Mouse (Mus musculus) midbrain, embryonic 16.5 days (tissue): ENCODE results near the gene Pycr1. TPM values are rescaled to one million over a fixed set of nuclear protein-coding genes. Genes with fewer than 3 reads are reported as not detected.

Experiments
- microRNA-seq: library from miRNA; unstranded; fragments of <30 nt; microRNA quantifications from one replicate; pipeline ENCODE4, GENCODE M21; 2017
- polyA plus RNA-seq: library from polyadenylated mRNA; unstranded; fragments of >200 nt; fragmentation: Nextera tagmentation; extraction: Ambion mirVana; gene quantifications from 2 replicates; pipeline ENCODE4 v1.2.1, GENCODE M21; 2015

The Pycr1 gene
- polyA plus RNA-seq, 1 experiment from 2014 or later = 18.1 TPM

Small RNA genes lying within 50 kb of the gene (microRNA-seq; reads per million reads assigned to microRNA genes)
- 1.6 reads per million for gene Mir6936

Other genes with a start within 250 kb of the Pycr1 start
- 28.7 and 30.4 TPM in 2 replicates for gene Nploc4, start 206.1 kb downstream of the Pycr1 start, polyA plus RNA-seq
- gene Tspan10, start 201.1 kb downstream of the Pycr1 start, polyA plus RNA-seq = not detected in 2 replicates
- 0.34 and 0.36 TPM in 2 replicates for gene Pde6g, start 190.3 kb downstream of the Pycr1 start, polyA plus RNA-seq
- gene Oxld1, start 185.7 kb downstream of the Pycr1 start, polyA plus RNA-seq = 10.9 and 11.7 TPM in 2 replicates
- 25.4 and 28.2 TPM in 2 replicates for gene Ccdc137, start 185.7 kb downstream of the Pycr1 start, polyA plus RNA-seq
- 51.5 and 58.7 TPM in 2 replicates for gene Arl16, start 176.2 kb downstream of the Pycr1 start, polyA plus RNA-seq
- gene Mrpl12, start 159.2 kb downstream of the Pycr1 start, polyA plus RNA-seq = 118 and 130 TPM in 2 replicates
- 23.1 and 24.8 TPM in 2 replicates for gene Slc25a10, start 151.9 kb downstream of the Pycr1 start, polyA plus RNA-seq
- 0.13 and 0.31 TPM in 2 replicates for gene Gcgr, start 113.1 kb downstream of the Pycr1 start, polyA plus RNA-seq
- 232 and 233 TPM in 2 replicates for gene Mcrip1, start 94.0 kb downstream of the Pycr1 start, polyA plus RNA-seq
- gene Ppp1r27, start 92.6 kb downstream of the Pycr1 start, polyA plus RNA-seq = not detected in 2 replicates
- 233 and 257 TPM in 2 replicates for gene P4hb, start 70.5 kb downstream of the Pycr1 start, polyA plus RNA-seq
- gene Arhgdia, start 62.1 kb downstream of the Pycr1 start, polyA plus RNA-seq = 439 and 443 TPM in 2 replicates
- gene Alyref, start 45.4 kb downstream of the Pycr1 start, polyA plus RNA-seq = 194 and 223 TPM in 2 replicates
- gene Anapc11, start 45.3 kb downstream of the Pycr1 start, polyA plus RNA-seq = 189 and 196 TPM in 2 replicates
- not detected in 2 replicates for gene Npb, start 35.3 kb downstream of the Pycr1 start, polyA plus RNA-seq
- 218 and 239 TPM in 2 replicates for gene Pcyt2, start 25.8 kb downstream of the Pycr1 start, polyA plus RNA-seq
- 39.3 and 46.2 TPM in 2 replicates for gene Sirt7, start 18.5 kb downstream of the Pycr1 start, polyA plus RNA-seq
- 37.5 and 39.1 TPM in 2 replicates for gene Mafg, start 10.2 kb downstream of the Pycr1 start, polyA plus RNA-seq
- 1.1 TPM in 2 replicates for gene Myadml2, start 4.4 kb upstream of the Pycr1 start, polyA plus RNA-seq
- 1.1 and 1.9 TPM in 2 replicates for gene Notum, start 17.4 kb upstream of the Pycr1 start, polyA plus RNA-seq
- 144 and 145 TPM in 2 replicates for gene Aspscr1, start 29.2 kb upstream of the Pycr1 start, polyA plus RNA-seq
- 88.8 and 92.2 TPM in 2 replicates for gene Cenpx, start 70.0 kb upstream of the Pycr1 start, polyA plus RNA-seq
- 86.6 and 87.9 TPM in 2 replicates for gene Lrrc45, start 70.2 kb upstream of the Pycr1 start, polyA plus RNA-seq
- gene Rac3, start 77.7 kb upstream of the Pycr1 start, polyA plus RNA-seq = 624 and 719 TPM in 2 replicates
- 5.8 and 7.0 TPM in 2 replicates for gene Dcxr, start 83.5 kb upstream of the Pycr1 start, polyA plus RNA-seq
- gene Cbr2, start 88.3 kb upstream of the Pycr1 start, polyA plus RNA-seq = 0.87 and 1.6 TPM in 2 replicates
- gene Hmga1b, start 119.0 kb upstream of the Pycr1 start, polyA plus RNA-seq = 1.3 and 2.8 TPM in 2 replicates
- 133 and 145 TPM in 2 replicates for gene Rfng, start 140.4 kb upstream of the Pycr1 start, polyA plus RNA-seq
- gene Gps1, start 140.5 kb upstream of the Pycr1 start, polyA plus RNA-seq = 270 and 288 TPM in 2 replicates
- 38.1 and 42.2 TPM in 2 replicates for gene Dus1l, start 152.6 kb upstream of the Pycr1 start, polyA plus RNA-seq
- 102 and 108 TPM in 2 replicates for gene Fasn, start 180.8 kb upstream of the Pycr1 start, polyA plus RNA-seq